Mouse (Mus musculus) liver, postnatal 0 days (tissue): ENCODE results near the gene Stk39.

ENCODE experiments used
- CTCF ChIP-seq: sonication (generic); IDR thresholded peaks from 2 replicates; pipeline ENCODE4 v1.5.1; 2016; ENCODE audit warnings: antibody characterized with exemption, low read depth
- EP300 ChIP-seq: IDR thresholded peaks from 2 replicates; pipeline ENCODE4 v1.6.1; 2016; ENCODE audit warnings: antibody characterized with exemption, low read depth, mild to moderate bottlenecking

- no peak for TF ChIP-seq CTCF
- no peak for TF ChIP-seq EP300
Observed at GRCm38 (mm10) chr2:68415691-68416090, 56.4 kb downstream of the Stk39 start.
